Mouse (Mus musculus) intestine, embryonic 14.5 days (tissue): ENCODE measurements around the gene Pard3. TPM values are rescaled to one million over a fixed set of nuclear protein-coding genes. Genes with fewer than 3 reads are reported as not detected.

Experiments used
- ATAC-seq: fragments of 200-750 bp; cut with Nextera tagmentation; replicated peaks from 2 replicates; pipeline ENCODE4 v1.8.0; 2017; ENCODE audit warnings: low read depth, moderate number of reproducible peaks, moderate TSS enrichment, moderate library complexity; ENCODE audit not compliant: low FRiP score, low TSS enrichment
- DNase-seq: peaks from one replicate; pipeline ENCODE4 v3.0.0-alpha.2; 2018; ENCODE audit warnings: low spot score
- H3K27ac ChIP-seq: fragments of 300-500 bp; sonication (generic); 2 replicates; pipeline ENCODE4 v1.5.1; 2014; ENCODE audit warnings: low read depth, mild to moderate bottlenecking, control low read depth
- H3K27me3 ChIP-seq: fragments of 300-500 bp; sonication (generic); replicated peaks from 2 replicates; pipeline ENCODE4 v1.6.1; 2014; ENCODE audit warnings: low read length, control low read depth; ENCODE audit not compliant: control insufficient read depth, insufficient read depth
- H3K36me3 ChIP-seq: fragments of 300-500 bp; sonication (generic); 2 replicates; pipeline ENCODE4 v1.6.1; 2014; ENCODE audit warnings: low read length, control low read depth; ENCODE audit not compliant: control insufficient read depth, insufficient read depth
- H3K4me1 ChIP-seq: fragments of 300-500 bp; sonication (generic); replicated peaks from 2 replicates; pipeline ENCODE4 v1.6.1; 2014; ENCODE audit warnings: low read length, control low read depth, mixed read lengths; ENCODE audit not compliant: control insufficient read depth, insufficient read depth
- H3K4me2 ChIP-seq: fragments of 300-500 bp; sonication (generic); 2 replicates; pipeline ENCODE4 v1.6.1; 2014; ENCODE audit warnings: low read length
- H3K4me3 ChIP-seq: fragments of 300-500 bp; sonication (generic); 2 replicates; pipeline ENCODE4 v1.5.1; 2014; ENCODE audit warnings: low read depth, low read length, control low read depth, mixed read lengths
- H3K9ac ChIP-seq: fragments of 300-500 bp; sonication (generic); 2 replicates; pipeline ENCODE4 v1.6.1; 2014; ENCODE audit warnings: mild to moderate bottlenecking, low read length
- H3K9me3 ChIP-seq: fragments of 300-500 bp; sonication (generic); 2 replicates; pipeline ENCODE4 v1.6.1; 2016; ENCODE audit warnings: low read length, control low read depth; ENCODE audit not compliant: control insufficient read depth
- WGBS: fragments of 180-500 bp; shearing (Covaris S2); extraction: QIAGEN DNeasy Blood & Tissue Kit; methylation state at CpG from one replicate; pipeline ENCODE4 v1.1.7; 2014; 5-methylcytosine and 5-hydroxymethylcytosine counted together
- polyA plus RNA-seq: library from polyadenylated mRNA; unstranded; fragments of >200 nt; fragmentation: Nextera tagmentation; extraction: Ambion mirVana; gene quantifications from 2 replicates; pipeline ENCODE4 v1.2.1, GENCODE M21; 2014

Pard3 gene
- polyA plus RNA-seq, 1 experiment from 2014 or later, result 36.6 TPM

- no peaks in the 10 kb centered on the region for H3K27me3 ChIP-seq
- H3K36me3 ChIP-seq, result no peaks in the 10 kb centered on the region
- no peak overlapping the region for H3K27ac ChIP-seq
- H3K4me2 ChIP-seq, result no peak overlapping the region
- H3K4me3 ChIP-seq, result no peak overlapping the region
- DNase-seq, result no peak
- H3K9me3 ChIP-seq, result no peaks in the 10 kb centered on the region
- WGBS, result 77% methylated on average over 5 of the region's 5 CpGs
- peaks cover 3% of the 10 kb centered on the region; the same call in 1 of the 2 replicates for H3K4me1 ChIP-seq
- no peak overlapping the region for H3K9ac ChIP-seq
- no peak for ATAC-seq
Measured at GRCm38 (mm10) chr8:127553582-127553981, 489.9 kb downstream of the Pard3 start.

GRCm38 (mm10) chr8:127555795-127556194 lies 492.1 kb downstream of the Pard3 start:
- no peak overlapping the region for H3K4me2 ChIP-seq
- no peak overlapping the region for H3K9ac ChIP-seq
- no peaks in the 10 kb centered on the region for H3K9me3 ChIP-seq
- H3K27me3 ChIP-seq, result no peaks in the 10 kb centered on the region
- no peaks in the 10 kb centered on the region for H3K36me3 ChIP-seq
- DNase-seq, result no peak
- no peak for ATAC-seq
- H3K27ac ChIP-seq, result no peak overlapping the region
- H3K4me1 ChIP-seq, result peaks cover 3% of the 10 kb centered on the region; the same call in 1 of the 2 replicates
- H3K4me3 ChIP-seq, result no peak overlapping the region
- 74% methylated on average over 2 of the region's 2 CpGs for WGBS

- Histone ChIP-seq H3K9me3 (no peaks in the 10 kb centered on the region), H3K27me3 (no peaks in the 10 kb centered on the region), H3K9ac (no peak overlapping the region), H3K4me3 (no peak overlapping the region), H3K4me2 (no peak overlapping the region), H3K27ac (no peak overlapping the region), H3K36me3 (no peaks in the 10 kb centered on the region), H3K4me1 (peaks cover 2% of the 10 kb centered on the region; the same call in 1 of the 2 replicates)
- no peak for ATAC-seq
- DNase-seq, result no peak
- 47% methylated on average over 11 of the region's 11 CpGs for WGBS
Measured at GRCm38 (mm10) chr8:127556964-127557363, 493.3 kb downstream of the Pard3 start.

DNA sequence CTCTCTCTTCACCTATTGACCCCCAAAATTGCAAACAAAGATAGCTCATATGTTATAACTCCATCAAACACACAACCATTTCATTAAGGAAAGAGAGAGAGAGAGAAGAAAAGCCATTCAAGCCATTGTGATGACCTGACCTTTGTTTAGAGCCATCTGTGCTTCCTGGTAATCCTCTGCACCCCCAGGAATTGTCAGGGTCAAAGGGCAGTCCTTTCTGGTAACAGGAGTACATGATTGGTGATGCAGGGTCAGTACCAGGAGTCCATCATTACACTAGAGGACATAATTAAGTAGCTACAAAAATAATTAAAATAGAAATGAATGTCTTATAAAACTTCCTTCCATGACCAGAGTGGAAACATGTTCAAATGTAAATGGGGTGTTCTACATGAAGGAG lies 493.9 kb downstream of the Pard3 start:
- Histone ChIP-seq H3K4me1 (no peaks in the 10 kb centered on the region; the same call in 1 of the 2 replicates), H3K4me3 (no peak overlapping the region), H3K9ac (no peak overlapping the region), H3K9me3 (no peaks in the 10 kb centered on the region), H3K36me3 (no peaks in the 10 kb centered on the region), H3K27ac (no peak overlapping the region), H3K4me2 (no peak overlapping the region), H3K27me3 (no peaks in the 10 kb centered on the region)
- DNase-seq (no peak), ATAC-seq (no peak)

GRCm38 (mm10) chr8:127563634-127564033 lies 499.9 kb downstream of the Pard3 start:
- Histone ChIP-seq H3K27ac (no peak overlapping the region), H3K4me1 (no peaks in the 10 kb centered on the region), H3K4me2 (no peak overlapping the region), H3K36me3 (no peaks in the 10 kb centered on the region), H3K27me3 (no peaks in the 10 kb centered on the region), H3K4me3 (no peak overlapping the region), H3K9me3 (no peaks in the 10 kb centered on the region), H3K9ac (no peak overlapping the region)
- WGBS, result 86% methylated on average over 5 of the region's 5 CpGs
- peak; percentile 10 for DNase-seq
- ATAC-seq, result no peak

DNA sequence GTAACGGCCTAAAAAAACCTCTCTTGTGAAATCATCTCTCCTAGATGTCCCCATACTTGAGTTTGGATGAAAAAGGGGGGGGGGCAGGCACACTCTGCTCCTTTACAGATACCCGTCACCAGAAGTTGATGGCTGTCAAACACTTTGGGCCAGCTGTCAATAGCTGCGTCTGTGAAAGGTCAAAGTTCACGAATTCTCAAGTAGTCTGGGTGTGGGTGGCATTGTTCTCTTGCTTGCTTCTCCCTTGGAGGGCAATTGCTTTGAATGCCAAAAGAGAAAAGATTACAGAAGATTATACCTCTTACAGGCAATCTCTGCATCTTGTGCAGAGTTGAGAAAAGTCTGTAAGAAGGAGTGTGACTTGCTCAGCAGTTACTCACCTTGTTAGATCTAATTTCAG lies 500.7 kb downstream of the Pard3 start:
- 64% methylated on average over 4 of the region's 4 CpGs for WGBS
- no peaks in the 10 kb centered on the region for H3K27me3 ChIP-seq
- no peak overlapping the region for H3K4me3 ChIP-seq
- H3K9ac ChIP-seq, result no peak overlapping the region
- DNase-seq (peak; percentile 34), ATAC-seq (no peak)
- H3K36me3 ChIP-seq, result no peaks in the 10 kb centered on the region
- H3K4me1 ChIP-seq, result no peaks in the 10 kb centered on the region
- H3K4me2 ChIP-seq, result no peak overlapping the region
- H3K9me3 ChIP-seq, result no peaks in the 10 kb centered on the region
- H3K27ac ChIP-seq, result no peak overlapping the region

- no peak for ATAC-seq
- no peak overlapping the region for H3K4me3 ChIP-seq
- no peak overlapping the region for H3K27ac ChIP-seq
- no peak overlapping the region for H3K9ac ChIP-seq
- H3K27me3 ChIP-seq, result no peaks in the 10 kb centered on the region
- no peak overlapping the region for H3K4me2 ChIP-seq
- no peaks in the 10 kb centered on the region for H3K9me3 ChIP-seq
- no peaks in the 10 kb centered on the region for H3K4me1 ChIP-seq
- DNase-seq, result no peak
- 57% methylated on average over 5 of the region's 5 CpGs for WGBS
- no peaks in the 10 kb centered on the region for H3K36me3 ChIP-seq
Measured at GRCm38 (mm10) chr8:127569212-127569611, 505.5 kb downstream of the Pard3 start.

- H3K27me3 ChIP-seq, result no peaks in the 10 kb centered on the region
- 83% methylated on average over 1 of the region's 1 CpGs for WGBS
- H3K9ac ChIP-seq, result no peak overlapping the region
- no peaks in the 10 kb centered on the region for H3K4me1 ChIP-seq
- DNase-seq (peak; percentile 20), ATAC-seq (no peak)
- no peaks in the 10 kb centered on the region for H3K36me3 ChIP-seq
- H3K27ac ChIP-seq, result no peak overlapping the region
- H3K4me2 ChIP-seq, result no peak overlapping the region
- H3K9me3 ChIP-seq, result no peaks in the 10 kb centered on the region
- H3K4me3 ChIP-seq, result no peak overlapping the region
Measured at GRCm38 (mm10) chr8:127570527-127570926, 506.8 kb downstream of the Pard3 start.

DNA sequence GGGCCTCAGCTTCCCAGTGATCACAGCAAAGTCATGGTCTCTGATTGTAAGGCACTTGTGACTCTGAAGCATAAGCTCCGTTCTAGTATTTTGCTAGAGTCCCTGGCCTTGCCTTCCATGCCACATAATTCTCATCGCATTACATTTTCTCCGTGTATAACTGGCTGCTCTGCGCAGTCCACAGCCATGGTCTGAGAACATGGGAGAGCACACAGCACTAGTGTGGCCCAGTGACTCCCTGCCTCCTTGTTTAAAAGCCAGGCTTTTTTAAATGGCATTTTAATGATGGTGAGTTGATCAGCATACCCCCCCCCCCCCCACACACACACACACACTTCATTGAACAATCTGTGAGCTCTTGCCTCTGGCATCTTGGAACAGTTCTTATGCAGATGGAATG lies 508.8 kb downstream of the Pard3 start:
- Histone ChIP-seq H3K27me3 (no peaks in the 10 kb centered on the region), H3K4me1 (no peaks in the 10 kb centered on the region), H3K36me3 (no peaks in the 10 kb centered on the region), H3K9ac (no peak overlapping the region), H3K27ac (no peak overlapping the region), H3K9me3 (no peaks in the 10 kb centered on the region), H3K4me2 (no peak overlapping the region), H3K4me3 (no peak overlapping the region)
- peak; percentile 29 for DNase-seq
- no peak for ATAC-seq
- WGBS, result 91% methylated on average over 4 of the region's 4 CpGs
